Mouse (Mus musculus) ES-Bruce4 (cell line): ENCODE measurements at regions not wholly inside any gene's neighbourhood (a gene's known extent, or its start where the extent isn't known, plus 50 kb on each side); places are given as distances from the start of the nearest gene placed in this dataset.

Experiments
- CTCF ChIP-seq: IDR thresholded peaks from one replicate; pipeline ENCODE4 v1.8.1; 2011; ENCODE audit warnings: low read depth, low read length
- EP300 ChIP-seq: IDR thresholded peaks from 2 replicates; pipeline ENCODE4 v1.6.1; 2011; ENCODE audit warnings: low read depth, low read length; ENCODE audit not compliant: insufficient read depth
- POLR2A ChIP-seq: IDR thresholded peaks from one replicate; pipeline ENCODE4 v1.8.1; 2011; ENCODE audit warnings: low read length; ENCODE audit not compliant: insufficient read depth

GRCm38 (mm10) chr1:90386792-90387191 lies 183.0 kb downstream of the Ackr3 start:
- no peak for TF ChIP-seq EP300
- no peak for TF ChIP-seq POLR2A
- TF ChIP-seq CTCF, result no peak
